Mouse (Mus musculus) embryo, embryonic 11 days (tissue): ENCODE data around the gene Mrgpre.
A peak's percentile ranks its signal among the peaks of the same experiment; 100 is the strongest.

Experiments used
- DNase-seq: peaks from one replicate; pipeline ENCODE4 v3.0.0-alpha.2; 2015

Mrgpre gene

DNA sequence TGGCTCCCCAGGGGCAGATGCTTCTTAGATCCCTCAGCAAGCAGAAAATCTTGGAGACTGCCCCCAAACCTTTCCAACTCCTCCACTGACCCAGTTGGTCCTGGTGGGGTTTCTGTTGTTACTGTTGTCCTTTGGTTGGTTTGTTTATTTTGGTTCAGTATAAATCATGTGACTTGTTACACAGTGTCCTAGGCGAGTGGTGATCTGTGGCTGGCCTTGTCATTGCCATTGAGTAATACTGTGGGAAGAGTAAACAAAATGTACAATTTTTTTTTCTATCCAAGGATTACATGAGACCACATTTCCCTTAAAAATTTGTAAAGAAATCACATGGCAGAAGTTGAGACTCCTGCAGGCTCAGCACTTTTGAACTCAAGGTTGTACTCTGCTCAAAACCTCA is 14.8 kb downstream of the Mrgpre start:
- DNase-seq, result no peak

DNA sequence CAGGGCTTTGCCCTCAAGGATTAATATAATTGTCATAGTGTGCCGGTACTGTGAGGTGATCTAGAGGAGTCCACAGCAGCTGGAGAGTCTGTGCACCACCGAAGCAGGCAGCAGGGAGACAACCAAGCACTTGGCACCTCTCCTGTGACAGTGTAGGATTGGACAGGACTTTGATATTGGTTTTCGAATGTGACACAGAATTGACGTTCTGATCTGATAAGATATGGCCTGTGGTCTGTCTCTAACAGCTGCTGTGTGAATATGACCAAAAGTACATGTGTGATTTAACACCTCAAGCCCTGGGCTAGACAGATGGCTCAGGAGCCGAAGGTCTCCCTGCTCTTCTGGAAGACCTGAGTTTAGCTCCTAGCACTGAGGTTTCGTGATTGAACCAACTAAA is 16.0 kb downstream of the Mrgpre start:
- no peak for DNase-seq

DNA sequence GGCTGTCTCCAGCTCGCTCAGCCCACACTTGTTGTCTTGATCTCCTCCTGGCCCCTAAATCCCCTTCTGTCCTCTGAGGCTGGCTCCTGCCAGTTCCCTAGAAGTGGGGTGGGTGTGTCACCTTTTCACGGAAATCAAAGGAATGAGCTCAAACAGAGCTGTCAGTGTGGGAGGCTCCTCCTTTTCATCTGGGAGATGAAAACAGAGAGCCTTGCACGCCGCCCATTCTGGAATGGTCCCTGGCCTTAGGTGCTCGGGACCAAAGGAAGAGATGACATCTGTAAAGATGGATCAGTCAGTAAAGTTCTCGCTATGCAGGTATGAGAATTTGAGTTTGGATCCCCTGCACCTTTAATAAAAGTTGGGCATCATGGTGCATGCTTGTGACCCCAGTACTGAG is 17.4 kb downstream of the Mrgpre start, which contains the start of gene Mrgprg:
Mrgprg (minus strand) TSS at position 101 of the 400 bp plus-strand sequence.
- no peak for DNase-seq

DNA sequence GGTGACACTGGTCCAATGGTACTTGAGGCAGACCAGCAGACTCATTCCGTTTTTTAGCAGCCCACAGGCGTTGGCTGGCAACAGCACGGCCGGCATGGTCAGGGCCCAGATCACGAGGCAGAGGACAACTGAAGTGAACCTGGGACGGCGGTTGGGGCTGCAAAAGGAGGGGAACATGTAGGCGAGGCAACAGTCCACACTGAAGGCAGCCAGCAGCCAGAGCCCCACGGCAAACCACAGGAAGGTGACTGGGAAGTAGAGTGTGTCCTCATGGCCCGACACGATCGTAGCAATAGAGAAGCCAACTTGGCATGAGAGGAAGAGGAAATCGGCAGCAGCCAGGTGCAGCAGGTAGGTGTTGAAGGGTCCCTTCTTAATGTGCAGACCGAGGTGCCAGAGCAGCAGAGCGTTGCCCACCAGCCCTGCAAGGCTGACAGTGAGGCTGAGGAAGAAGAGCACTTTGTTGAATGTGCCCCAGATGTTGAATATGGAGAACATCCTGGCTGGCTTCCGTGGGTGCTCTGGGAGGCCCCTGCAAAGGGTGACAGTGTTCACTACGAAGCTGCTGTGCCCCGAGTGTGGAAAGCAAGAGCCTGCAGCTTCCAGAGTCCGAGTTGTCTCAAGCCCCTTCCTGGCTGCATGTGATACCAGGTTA is 19.3 kb downstream of the Mrgpre start:
- DNase-seq, result no peak

DNA sequence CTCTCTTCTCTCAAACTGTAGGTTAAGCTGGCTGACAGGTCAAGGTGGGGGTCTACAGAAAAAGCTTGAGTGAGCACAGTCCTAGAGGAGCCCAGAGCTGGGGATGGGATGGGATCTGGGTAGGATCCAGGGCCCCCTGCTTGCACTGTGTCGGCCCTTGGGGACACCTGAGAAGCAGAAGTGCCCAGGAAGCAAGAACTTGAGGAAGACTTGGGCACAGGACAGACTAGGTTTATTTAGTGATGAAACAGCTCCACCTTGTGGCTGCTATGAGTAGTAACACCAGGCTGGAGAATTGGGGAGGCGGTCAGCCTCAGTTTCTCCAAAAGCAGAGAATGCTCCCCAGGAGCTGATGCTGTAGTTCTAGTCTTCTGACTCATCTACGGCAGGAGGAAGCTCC is 20.5 kb downstream of the Mrgpre start:
- peak; percentile 62 for DNase-seq

DNA sequence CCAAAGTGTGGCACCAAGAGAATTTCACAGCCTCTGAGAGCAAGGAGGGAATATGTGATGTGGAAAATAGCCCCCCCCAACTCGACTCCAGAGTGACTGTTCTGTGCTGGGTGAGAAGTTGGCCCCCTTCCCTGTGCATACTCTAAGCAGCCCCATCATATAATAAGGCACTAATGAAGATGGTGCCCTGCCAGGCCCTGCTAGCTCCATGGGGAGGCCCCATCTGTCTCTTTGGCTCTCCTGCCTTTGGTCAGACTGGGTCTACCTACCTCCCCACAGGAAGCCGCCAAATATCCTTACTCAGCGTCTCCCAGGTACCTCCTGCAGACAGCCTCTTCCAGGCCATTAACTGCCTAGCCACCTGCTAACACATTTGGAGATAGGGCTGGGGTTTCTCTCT is 25.3 kb downstream of the Mrgpre start:
- no peak for DNase-seq

DNA sequence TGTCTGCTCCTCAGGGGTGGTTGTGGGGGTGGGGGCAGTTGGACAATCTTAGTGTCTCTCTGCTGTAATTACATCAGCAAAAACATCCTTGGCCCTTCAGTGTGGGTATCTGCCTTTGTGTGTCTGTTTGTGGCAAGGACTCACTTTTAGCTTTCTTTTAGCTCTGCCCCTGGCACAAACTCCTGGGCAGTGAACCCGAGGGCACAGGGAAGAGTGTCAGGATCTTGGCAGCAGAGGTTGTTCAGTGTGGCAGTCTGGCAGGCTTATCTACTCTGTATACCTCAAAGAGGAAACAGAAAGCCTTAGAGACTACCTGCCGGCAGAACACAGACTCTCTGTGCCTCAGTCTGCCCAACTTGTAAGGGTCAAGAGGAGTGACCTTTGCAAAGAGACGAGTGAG is 26.6 kb downstream of the Mrgpre start:
- no peak for DNase-seq

DNA sequence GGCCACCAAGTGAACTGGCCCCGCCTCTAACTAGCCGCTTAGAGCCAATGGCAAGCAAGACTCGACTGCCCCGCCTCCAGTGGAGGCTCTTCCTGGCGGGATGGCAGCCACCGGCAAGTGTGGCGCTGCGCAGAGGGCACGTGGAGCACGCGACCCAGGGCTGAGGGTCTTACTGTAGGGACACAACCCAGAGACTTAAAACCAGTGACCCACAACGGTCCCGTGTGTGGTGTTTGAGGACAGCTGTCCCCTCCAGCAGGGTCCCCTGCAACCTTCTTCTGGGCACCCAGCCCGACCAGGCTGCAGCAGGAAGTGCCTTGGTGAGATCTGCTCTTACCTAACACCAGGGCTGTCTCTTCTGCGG is 27.3 kb downstream of the Mrgpre start:
- peak; percentile 92 for DNase-seq

DNA sequence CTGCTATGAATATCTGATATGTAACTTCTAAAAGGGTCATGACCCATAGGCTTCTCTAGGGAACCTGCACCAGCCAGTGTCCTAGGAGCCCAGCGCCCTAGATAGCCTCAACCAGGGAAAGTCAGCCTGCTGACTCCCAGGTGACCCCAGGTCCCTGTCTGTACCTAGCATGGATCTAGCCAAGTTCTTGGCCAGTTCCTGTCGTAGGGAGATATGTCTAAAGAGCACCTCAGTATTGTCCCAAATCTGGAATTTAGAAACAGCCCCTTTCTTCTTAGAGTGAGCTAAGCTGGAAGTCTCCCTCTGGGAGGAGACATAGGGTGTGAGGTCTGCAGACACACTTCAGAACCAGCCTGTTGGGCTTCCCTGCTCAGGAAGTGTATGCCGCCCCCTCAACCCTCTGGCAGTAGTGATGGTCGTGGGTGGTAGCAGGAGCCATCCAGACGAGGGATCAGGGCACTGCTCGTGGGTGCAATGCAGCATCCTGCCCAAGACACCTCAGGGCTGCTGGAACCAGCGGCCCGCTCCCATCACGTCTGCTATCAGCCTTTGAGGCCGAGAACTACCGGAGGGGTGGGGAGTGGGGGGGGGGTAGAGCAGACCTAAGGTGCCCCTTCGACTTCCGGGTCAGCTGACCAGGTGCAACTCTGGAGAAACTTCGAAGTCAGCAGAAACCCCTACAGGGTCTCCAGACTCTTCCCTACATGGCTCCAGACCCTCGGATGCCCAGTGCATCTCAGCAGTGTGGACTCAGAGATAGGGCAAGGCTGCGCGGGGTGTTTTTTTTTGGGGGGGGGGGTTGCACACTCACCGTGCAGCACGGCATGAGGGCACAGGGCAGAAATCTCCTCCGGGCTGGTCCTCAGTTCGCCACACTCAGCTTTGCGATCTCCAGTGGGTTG is 27.9 kb downstream of the Mrgpre start, which contains the start of gene Osbpl5:
Osbpl5 (minus strand) TSS at position 861 of the 902 bp plus-strand sequence.
- DNase-seq, result peak; percentile 16

DNA sequence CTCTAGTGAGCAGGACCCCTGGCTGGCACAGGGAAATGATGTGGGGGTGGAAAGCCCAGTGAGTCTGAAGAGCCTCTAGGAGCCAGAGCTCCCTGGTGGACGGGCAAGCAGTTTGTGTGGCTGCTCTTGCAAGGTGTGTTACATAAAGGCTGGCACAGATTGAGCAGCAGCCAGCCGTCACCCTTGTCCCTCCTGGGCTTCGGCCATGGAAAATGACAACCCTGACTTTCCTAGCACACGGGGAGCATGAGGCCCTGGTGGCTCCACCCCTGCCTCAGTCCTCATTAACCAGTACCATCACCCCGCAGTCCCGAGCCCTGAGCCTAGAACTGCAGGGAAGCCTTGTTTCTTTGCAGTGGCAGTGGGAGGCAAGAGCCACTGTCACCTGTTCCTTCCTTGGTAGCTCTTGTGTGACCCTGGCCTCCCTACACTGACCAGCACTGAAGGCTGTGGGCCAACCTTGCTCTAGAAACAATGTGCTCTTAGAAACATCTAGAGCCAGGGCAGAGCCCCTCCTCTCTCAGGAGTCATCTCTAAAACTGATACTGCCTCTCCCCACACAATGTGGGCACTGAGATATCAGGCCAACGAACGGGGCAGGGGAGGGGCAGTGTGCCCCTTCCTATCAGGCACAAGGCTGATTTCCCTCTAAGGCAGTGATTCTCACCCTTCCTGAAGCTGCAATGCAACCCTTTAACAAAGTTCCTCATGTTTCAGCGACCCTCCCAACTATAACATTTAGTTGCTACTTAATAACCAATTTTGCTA is 28.8 kb downstream of the Mrgpre start:
- DNase-seq, result no peak

DNA sequence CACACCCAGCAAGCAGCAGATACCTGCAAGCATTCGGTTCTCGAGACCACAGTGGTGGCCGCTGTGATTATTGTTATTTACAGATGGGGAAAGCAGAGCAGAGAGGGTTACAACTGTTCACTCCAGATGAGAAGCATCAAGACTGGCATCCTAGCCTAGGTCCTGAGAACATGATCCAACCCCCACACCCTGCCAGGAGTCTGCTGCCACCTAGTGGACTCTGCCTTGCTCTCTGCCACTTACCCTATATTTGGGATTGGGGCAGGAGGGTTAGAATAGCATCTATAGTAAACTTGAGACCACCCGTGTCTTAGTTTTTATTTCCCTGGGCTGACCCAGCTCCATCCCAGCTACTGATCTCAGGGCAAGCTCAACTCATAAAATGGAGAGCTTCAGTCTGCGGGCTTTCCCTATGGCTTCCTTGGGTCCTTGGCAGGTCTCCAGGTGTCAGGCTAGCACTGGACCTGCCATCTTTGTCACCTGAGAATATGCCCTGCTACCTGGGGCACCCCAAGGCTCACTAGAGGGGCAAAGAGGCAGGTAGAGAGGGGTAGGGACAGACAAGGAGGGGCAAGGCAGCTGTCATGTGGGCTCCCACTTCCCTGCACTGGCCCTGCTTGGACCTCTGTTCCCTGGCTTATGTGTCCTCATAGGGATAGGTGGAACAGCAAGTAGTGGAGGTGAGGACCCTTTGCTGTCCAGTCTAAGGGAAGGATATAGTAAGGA is 30.1 kb downstream of the Mrgpre start:
- DNase-seq, result peak; percentile 78

DNA sequence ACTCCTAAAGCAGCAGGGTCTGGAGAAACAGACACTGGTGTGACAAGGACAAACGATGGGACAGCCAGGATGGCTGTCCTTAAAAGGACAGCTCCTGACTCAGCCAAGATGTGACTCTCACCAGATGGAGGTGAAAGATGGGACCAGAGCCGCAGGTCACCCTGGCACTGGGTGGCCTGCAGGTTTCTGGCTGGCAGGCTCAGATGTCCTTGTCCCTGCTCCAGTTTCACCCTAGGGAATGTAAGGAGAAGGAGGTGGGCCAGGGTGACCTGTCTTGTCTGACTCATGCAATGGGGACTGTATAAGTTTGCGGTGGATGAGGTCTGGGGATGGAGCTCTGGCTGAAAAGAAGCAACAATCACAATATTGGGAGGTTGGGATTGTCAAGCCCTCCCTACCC is 31.7 kb downstream of the Mrgpre start:
- no peak for DNase-seq

DNA sequence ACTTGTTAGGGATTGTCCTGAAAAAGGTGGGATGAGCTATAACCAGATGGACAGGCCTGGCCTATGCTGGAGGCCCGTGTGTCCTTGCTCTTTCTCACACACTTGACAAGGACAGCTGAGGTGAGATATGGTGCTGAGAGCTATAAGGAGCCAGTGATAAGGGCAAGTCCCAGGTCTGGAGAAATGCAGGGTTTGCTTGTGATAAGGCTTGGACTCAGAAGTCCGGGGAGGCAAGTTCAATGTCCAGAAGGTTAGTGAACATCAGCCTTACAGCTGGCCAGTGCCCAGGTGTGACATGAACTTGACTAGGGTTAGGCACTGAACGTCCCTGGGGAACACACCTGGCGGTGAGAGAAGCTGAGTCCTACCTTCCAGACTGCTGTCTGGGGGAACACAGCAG is 32.2 kb downstream of the Mrgpre start:
- no peak for DNase-seq

DNA sequence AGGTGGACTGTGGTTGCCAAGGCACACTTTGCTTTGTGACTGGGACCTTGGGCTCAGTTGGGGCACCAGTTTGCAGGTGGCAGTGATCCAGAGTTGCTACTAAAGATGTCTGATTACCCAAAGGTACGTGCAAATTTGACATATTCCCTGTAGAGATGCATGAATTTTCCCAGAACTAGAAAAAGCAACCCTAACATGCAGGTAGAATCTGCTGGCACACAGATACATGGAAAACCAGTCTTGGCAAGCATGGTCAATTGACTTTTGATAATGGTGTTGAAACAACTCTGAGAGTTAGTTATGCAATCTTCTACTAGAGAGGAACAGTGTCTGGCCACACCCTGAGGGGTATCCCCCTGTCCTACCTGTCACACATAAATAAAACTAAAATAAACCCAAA is 32.9 kb downstream of the Mrgpre start:
- no peak for DNase-seq

DNA sequence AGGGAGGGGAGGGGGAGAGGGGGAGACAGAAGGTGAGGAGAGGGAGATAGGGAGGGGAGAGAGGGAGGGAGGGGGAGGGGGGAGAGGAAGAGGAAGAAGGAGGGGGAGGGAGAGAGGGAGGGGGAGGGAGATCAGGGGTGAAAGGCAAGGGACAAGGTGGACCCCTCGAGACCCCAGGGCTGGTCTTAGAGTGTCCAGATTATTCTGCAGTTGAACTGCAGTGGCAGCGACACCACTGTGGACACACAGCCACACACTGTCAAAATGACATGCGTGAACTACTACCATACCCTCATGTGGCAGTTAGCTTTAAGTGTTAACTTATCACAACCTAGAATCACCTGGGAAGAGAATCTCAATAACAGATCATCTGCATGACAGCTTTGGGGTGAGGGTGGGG is 35.3 kb downstream of the Mrgpre start:
- DNase-seq, result no peak

DNA sequence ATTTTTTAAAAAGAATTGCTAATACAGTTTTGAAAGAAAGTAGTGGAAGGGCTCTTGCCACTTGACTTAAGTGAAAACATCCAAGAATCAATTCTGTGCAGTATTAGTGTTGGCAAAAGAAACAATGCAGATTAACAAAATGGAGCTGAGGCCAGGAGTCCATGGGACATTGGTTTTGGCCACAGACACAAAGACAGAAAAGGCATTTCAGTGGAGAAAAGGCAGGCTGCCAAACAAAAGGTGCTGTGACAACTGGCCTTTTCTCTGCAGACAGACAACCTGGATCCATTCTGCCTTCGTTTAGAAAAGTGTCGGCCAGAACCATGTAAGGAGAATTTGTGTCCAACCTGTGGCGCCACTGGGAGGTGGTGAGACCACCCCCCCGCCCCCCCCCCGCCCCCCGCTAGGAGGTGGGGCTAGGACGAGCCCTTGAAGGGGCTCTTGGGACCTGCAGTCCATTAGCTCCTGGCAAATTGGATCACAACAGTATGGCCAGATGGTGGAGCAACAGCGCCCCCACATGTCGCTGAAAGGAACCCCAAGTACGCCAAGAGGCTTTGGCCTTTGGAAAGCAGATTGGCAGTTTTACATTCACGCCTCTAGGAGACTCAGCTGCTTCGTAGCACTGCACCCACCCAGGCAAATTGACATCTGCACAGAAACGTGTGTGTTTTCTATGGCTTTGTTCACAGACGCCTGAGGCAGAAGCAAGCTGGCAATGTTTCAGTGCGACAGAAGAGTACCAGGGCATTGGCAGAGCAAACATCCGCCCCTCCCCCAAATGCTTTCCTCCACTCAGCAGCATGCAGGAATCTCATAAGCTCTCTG is 36.0 kb downstream of the Mrgpre start:
- peak; percentile 90 for DNase-seq

DNA sequence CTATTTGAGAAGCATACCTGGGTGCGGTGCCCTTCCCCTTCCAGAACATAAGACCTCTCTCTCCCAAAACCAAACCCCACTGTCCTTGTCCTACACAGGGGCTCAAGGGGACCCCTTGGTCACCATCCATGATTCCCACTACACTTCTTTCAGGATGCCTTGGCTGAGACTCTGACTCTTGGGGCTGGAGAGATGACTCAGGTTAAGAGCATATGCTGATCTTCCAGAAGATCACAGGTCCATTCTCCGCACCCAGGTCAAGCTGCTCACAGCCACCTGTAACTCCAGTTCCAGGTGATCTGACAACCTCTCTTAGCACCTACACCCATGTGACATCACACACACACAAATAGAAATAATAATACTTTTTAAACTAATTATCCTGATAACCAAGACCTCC is 43.6 kb downstream of the Mrgpre start:
- peak; percentile 12 for DNase-seq

DNA sequence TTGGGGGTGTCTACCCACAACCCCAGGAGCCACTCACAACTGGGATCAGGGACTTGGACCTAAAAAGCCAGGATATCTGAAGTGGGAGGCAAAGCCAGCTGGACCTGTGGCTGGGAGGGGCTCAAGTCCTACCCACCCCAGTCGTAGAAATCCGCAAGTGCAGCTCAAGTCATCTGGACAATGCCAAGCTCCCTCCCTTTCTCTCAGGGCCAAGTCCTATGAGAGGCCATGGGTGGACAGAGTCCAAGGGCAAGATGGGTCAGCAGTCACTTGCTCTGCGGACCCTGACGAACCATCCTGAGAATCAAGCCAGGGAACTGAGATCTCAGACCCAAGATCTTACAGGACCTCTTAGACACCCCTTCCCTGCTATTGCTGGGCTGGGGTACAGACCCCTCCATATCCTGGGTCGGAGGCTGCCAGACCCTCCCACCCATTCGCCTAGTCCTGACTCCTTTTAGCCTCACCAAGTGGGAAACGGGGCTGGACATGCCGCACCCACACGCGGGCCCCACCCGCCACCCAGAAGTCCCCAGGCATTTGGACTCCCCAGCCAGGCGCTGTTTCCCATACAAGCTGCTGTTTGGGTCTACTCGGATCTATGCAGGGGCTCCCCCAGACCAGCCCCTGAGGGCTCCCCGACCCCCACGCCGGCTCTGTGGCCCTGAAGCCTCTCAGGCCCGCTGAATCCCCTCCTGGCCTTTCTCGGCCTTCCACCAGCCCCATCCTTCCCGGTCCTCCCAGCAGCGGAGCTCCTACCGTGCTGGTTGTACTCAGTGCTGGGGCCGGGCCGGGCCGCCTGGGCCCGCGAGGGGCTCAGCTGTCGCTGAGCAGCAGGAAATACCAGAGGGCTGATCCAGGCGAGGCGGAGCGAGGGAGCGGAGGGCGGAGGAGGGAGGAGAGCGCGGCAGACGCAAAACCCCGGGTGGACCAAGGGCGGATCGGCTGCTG is 44.5 kb downstream of the Mrgpre start:
- DNase-seq, result peak; percentile 91

DNA sequence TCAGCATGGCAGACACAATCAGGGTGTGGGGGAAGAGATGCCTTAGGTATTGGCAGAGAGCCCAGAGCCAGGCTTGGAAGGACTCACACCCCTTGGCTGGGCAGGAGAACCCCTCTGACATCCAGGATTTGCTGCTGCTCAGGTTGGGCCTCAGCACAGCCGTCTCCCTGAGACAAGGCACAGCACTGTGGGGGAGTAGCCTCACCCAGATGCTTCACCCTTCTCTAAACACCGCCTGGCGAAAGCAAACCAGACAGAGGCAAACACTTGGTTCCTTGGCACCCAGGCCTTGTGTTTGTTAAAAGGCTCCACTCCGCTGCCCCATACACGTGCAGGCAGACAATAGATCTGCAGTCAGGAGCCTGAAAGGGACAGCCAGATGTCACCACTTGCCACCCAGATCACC is 45.7 kb downstream of the Mrgpre start:
- DNase-seq, result no peak

DNA sequence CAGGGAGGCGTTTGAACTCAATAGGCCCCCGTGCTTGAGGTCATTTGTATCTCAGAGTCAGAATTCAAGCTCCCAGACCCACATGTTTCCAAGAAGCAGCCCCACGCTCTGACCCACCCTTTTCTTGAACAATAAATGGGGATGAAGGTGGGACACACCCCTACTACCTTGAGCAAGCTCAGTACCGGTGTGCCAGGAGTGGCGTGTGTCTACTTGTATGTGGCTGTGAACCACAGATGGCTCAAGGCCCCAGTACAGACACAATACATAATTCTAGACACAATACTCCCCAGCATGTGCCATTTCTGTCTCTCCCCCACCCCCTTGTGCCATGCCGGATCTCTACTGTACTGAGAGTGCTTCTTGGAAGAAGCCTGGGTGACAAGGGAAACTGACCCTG is 46.1 kb downstream of the Mrgpre start:
- DNase-seq, result no peak

DNA sequence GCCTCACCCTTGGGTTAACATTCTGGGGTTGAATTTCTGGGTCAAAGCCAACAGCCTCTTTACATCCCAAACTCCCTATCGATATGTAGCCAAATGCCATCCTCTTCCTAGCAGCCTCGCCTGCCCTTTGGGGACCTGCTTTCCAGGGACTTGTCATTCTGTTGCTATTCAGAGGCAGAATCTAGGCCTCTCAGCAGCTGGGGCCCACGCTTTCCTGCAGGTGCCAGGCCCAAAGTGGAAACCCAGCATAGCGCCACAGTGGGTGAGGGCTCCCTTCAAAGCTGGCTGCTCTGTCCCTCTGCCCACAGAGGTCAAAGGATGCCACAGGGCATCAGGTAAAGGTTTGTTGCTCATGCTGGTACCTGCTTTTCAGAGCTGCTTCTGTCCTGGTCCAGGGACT is 50.6 kb downstream of the Mrgpre start:
- no peak for DNase-seq
